Mouse (Mus musculus) gonadal fat pad, adult 2 months (tissue): ENCODE results near the gene Btg4. TPM values are rescaled to one million over a fixed set of nuclear protein-coding genes. Genes with fewer than 3 reads are reported as not detected.
"Not testable (repeated sequence)": the region's sequence is repeated elsewhere in the genome, so short reads cannot be mapped to it uniquely, and the experiment has no call there.

Source experiments
- DNase-seq: peaks from one replicate; pipeline ENCODE4 v3.0.0-alpha.2; 2012; ENCODE audit warnings: low read depth
- polyA plus RNA-seq: library from polyadenylated mRNA; depleted of rRNA; stranded (reverse); fragments of >200 nt; gene quantifications from 2 replicates; pipeline ENCODE4 v1.2.3, GENCODE M21; 2012

Gene Btg4
- polyA plus RNA-seq, 1 experiment: not detected

DNA sequence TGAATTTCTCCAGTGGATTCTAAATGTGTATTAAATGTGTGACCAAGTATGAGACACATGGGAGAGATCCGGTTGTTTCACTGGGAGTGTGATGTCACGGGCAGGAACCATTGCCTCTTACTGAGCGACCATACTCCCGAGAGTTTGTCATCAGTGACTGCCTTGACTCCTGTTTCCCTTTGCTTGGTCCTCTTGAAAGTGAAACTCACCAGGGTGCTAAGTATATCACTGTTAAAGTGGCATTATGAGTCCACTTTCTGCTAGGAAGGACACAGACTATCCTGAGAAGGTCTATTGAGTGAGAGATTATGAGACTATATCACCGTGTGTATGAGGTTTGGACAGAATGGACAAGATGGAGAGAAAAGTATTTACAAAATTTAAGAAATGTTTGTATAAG is 20.9 kb downstream of the Btg4 start:
- no peak for DNase-seq

DNA sequence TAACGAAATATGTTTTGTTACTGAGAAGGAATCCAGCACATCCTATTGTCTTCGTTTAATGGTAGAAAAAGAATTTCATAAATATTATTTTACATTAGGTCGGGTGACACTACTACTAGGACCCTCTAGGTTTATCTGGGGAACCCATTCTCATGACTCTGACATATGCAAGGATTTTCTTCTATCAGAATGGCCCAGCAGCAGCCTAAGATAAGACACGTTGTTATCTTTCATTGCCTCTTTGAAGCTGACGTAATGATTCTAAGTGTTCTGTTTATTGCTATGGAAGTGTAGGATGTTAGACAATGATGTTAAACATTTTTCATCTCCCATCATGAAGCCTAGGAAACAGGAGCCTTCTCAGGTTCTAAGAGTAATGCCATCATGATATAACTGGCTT is 33.0 kb downstream of the Btg4 start:
- no peak for DNase-seq

DNA sequence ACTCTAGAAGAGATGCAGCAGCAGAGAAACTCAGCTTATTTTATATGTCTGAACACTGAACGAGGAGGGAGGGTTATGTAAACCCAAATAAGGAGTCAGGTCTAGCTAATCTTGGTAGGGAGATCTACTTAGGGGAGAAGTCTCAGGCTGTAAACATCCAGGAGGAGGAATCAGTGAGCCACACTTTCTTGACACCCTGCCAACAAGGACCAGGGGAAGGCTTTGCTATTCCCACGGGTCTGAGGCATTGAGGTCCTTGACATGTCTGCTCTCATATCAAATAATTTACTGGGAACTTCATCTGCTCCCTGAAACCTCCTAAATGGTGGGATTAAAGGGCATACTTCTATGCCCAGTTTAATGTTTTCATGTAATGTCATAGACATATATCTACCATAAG is 35.6 kb downstream of the Btg4 start:
- no peak for DNase-seq

- DNase-seq: no peak
Observed at GRCm38 (mm10) chr9:51101756-51102425, 41.2 kb downstream of the Btg4 start, which contains the start of gene 4833427G06Rik. TSS of gene 4833427G06Rik (minus strand) at chr9:51102078.

DNA sequence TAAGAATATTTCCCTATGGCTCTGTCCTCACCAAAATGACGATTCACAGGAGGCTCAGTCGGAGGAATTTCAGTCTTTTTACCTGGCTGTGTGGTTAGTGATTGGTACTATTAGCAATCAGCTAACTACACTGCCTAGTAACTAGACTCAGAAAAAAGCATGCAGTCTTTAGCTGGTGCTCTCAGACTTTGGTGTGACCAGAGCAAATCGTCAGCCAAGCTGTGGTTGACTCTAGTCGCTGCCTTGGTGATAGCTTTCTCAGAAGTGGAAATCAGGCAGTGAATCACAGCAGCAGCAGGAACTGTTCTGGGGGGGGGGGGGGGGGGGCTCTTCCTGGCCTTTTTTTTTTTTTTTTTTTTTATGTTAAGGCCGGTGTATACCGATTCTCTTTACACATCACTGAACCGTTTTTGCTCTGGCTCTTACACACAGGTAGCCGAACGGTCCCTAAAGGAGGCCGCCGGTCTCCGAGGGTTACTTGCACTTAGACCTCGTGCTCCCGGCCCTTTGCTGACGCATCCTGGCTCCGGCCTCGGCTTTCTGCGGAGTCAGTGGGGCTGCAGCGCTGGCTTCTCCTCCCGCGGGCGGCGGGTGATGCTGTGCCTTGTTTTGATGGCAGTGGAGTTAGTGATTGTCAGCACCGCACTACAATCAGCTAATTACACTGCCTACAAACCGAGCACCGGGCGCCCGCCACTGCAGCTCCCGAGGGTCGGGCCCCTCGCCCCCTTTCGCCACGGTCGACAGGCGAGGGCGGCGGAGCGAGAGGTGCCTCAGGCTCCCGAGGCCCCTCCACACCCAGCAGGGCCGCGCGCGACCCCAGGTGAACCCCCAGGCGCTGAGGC is 42.5 kb downstream of the Btg4 start:
- DNase-seq: no peak

GRCm38 (mm10) chr9:51103808-51104514 is 43.3 kb downstream of the Btg4 start:
- DNase-seq: no peak

GRCm38 (mm10) chr9:51105751-51106150 is 45.0 kb downstream of the Btg4 start:
- DNase-seq: no peak

- no peak for DNase-seq
Observed at GRCm38 (mm10) chr9:51114767-51115166, 54.1 kb downstream of the Btg4 start.

DNA sequence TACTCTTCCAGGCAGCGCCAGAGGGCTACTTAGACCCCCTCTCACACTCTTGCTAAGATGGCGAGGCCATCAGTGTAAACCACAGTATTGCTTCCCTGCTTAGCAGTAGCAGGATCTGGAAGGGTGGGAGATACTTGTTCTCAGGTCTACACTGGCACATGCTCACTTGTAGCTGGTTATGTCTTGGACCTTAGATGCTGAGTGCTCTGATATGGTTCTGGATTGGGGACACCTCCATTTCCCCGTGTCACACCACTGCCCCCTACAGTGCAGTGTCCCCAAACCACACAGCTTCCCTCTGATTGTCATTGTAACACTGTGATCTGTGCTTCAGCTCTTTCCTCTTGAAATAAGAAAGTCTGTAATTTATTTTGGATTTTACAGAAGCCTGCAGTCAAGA is 76.3 kb downstream of the Btg4 start:
- no peak for DNase-seq

GRCm38 (mm10) chr9:51137432-51137831 is 76.7 kb downstream of the Btg4 start:
- no peak for DNase-seq

GRCm38 (mm10) chr9:51137836-51138235 is 77.1 kb downstream of the Btg4 start:
- DNase-seq: no peak

GRCm38 (mm10) chr9:51138301-51138700 is 77.6 kb downstream of the Btg4 start:
- no peak for DNase-seq

- not testable (repeated sequence) for DNase-seq
Observed at GRCm38 (mm10) chr9:51139401-51139800, 78.7 kb downstream of the Btg4 start.

- DNase-seq: no peak
Observed at GRCm38 (mm10) chr9:51140711-51141110, 80.0 kb downstream of the Btg4 start.

DNA sequence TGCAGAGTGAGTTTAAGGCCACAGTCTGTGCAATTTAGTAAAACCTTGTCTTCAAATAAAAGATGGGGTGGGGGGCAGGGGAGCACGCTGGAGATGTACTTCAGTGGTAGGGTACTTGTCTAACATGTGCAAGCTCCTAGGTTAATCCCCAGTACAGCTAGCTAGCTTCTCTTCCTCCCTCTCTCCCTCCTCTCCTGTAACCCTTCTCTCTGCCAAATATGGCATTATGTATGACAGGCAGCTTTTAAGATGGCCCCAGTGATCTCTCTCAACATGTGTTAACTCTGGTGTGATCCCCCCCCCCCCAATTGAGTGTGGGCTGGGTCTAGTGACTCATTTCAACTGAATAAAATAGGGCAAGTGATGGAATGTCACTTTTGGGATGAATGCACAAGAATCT is 82.7 kb downstream of the Btg4 start:
- no peak for DNase-seq

DNA sequence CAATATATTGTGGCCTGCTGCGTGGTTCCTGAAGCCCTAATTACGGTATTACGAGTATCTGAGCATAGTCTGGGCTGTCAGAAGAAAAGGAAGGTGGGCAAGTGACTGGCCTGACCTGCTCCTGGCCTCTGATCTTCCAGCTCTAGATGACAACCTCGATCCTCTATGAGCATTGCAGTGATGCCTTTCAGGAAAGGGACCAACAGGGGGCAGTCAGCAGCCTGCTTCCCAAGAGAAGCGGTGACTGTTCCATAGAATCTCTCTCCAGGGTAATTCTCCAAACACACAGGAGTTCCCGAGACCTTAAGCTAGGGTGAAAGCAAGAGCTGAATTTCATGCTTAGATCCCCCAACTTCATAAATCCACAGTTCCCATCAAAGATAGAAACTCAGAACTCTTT is 83.5 kb downstream of the Btg4 start:
- no peak for DNase-seq

- DNase-seq: no peak
Observed at GRCm38 (mm10) chr9:51146496-51146895, 85.8 kb downstream of the Btg4 start.

DNA sequence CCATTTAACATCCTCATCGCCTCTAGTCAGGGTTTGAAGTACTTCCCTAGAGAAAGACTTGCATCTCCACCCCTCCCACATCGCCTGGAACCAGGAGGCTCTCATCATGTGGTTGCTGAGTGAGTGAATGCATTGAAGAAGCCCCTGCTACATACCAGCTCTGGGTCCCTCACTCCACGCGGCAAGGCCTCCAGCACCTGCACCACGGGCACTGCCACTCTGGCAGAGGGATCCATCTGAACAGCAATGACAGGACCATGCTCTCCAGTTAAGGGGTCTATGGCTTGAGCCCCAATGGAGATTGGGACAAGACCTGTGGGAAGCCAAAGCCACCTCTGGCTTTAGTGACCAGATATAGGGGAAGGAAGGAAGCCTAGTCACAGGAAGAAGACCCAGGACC is 86.6 kb downstream of the Btg4 start:
- DNase-seq: no peak

DNA sequence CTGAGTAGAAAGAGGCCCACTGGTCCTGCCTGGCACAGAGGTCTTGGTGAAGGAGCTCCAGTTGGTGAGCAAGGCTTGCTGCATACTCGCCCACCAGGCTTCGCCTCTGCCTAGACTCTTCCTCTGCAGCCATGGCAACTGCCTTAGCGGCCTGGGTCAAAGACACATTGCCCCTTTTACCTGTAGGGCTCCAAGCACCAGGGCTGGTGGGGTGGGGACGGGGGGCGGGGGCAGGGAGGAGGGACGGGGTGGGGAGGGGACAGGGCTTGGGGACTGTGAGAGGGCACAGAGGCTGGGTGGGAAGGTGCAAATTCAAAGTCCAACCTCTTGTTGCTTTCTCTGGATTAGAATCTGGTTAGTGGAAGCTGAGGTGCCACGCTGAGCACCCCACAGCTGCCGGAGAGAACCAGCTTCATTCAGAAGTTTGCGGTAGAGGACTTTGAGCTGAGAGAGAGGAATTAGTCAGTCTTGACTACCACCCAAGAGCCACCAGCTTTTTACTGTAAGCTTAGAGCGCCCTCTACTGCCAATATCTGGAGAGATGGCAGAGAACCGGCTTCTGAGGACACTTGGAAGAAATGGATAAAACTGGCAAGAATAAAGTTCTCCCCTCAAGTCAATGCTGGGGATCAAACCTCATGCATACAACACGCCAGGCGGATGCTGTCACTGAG is 91.5 kb downstream of the Btg4 start:
- no peak for DNase-seq

- no peak for DNase-seq
Observed at GRCm38 (mm10) chr9:51161771-51162388, 101.2 kb downstream of the Btg4 start.

GRCm38 (mm10) chr9:51163989-51164388 is 103.3 kb downstream of the Btg4 start:
- DNase-seq: no peak
